Mouse (Mus musculus): ENCODE data around the gene Serf1. TPM values are rescaled to one million over a fixed set of nuclear protein-coding genes. Genes with fewer than 3 reads are reported as not detected.

Gene Serf1
- 1.3 to 2.7 TPM (median 1.7 TPM) in 3 of 4 replicates, not detected in the other for total RNA-seq (2023; ENCODE audit: inconsistent age)

GRCm38 (mm10) chr13:100107652-100108472 is at the start of gene Serf1:
Gene Serf1, plus strand, starts transcription at chr13:100108012.

DNA sequence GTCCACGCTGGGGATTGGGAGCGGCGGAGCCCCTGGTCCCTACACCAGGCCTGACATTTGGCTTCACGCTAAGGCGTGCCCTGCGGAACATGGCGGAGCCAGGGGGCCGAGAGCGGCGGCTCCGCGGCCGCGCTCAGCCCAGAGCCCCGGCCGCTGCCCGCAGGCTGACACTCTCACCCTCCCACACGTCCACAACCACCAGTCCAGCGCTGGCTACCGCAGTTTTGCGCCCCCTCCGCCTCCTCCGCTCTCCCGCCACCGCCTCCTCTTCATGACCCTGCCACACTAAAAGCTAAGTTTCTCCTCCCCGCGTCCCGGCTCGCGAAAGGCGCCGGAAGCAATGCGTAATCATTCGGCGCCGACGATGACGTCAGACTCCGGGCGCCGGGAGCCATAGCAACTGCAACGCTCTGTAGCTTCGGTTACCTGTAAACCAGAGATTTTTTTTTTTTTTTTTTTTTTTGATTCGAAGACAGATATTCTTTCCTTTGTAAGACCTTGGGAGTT is 4.0 kb upstream of the Serf1 start, which contains the start of gene Bdp1:
Bdp1 (minus strand) TSS at position 323 of the 507 bp plus-strand sequence.

GRCm38 (mm10) chr13:100124423-100125257 is 16.8 kb downstream of the Serf1 start, which contains the start of gene Smn1:
Gene Smn1, plus strand, starts transcription at chr13:100124852.

Other genes starting within 250 kb of the Serf1 start
- not detected in 4 replicates for gene Cartpt, start 206.9 kb upstream of the Serf1 start, total RNA-seq (2023; ENCODE audit: inconsistent age)
- gene Mccc2, start 92.4 kb upstream of the Serf1 start, total RNA-seq (2023; ENCODE audit: inconsistent age), result 16.2 to 20.9 TPM (median 19.7 TPM) in 4 replicates
- 70.0 to 97.5 TPM (median 79.9 TPM) in 4 replicates for gene Bdp1, start 3.9 kb upstream of the Serf1 start, total RNA-seq (2023; ENCODE audit: inconsistent age)
- 67.4 to 85.3 TPM (median 73.8 TPM) in 4 replicates for gene Smn1, start 16.8 kb downstream of the Serf1 start, total RNA-seq (2023; ENCODE audit: inconsistent age)
- 3.9 to 4.5 TPM (median 4.3 TPM) in 4 replicates for gene Naip2, start 94.1 kb downstream of the Serf1 start, total RNA-seq (2023; ENCODE audit: inconsistent age)
- gene Naip5, start 138.3 kb downstream of the Serf1 start, total RNA-seq (2023; ENCODE audit: inconsistent age), result 6.8 to 8.0 TPM (median 7.2 TPM) in 4 replicates
- gene Naip6, start 209.7 kb downstream of the Serf1 start, total RNA-seq (2023; ENCODE audit: inconsistent age), result 3.6 to 4.6 TPM (median 4.1 TPM) in 4 replicates

Measured in B cell, adult (primary cell).